Mouse (Mus musculus) skeletal muscle tissue, adult 2 months (tissue): ENCODE results near the gene Gm17571.
A peak's percentile ranks its signal among the peaks of the same experiment; 100 is the strongest.

Experiments
- DNase-seq: peaks from one replicate; pipeline ENCODE4 v3.0.0-alpha.2; 2012; ENCODE audit warnings: low read depth, low spot score

Gm17571 gene

DNA sequence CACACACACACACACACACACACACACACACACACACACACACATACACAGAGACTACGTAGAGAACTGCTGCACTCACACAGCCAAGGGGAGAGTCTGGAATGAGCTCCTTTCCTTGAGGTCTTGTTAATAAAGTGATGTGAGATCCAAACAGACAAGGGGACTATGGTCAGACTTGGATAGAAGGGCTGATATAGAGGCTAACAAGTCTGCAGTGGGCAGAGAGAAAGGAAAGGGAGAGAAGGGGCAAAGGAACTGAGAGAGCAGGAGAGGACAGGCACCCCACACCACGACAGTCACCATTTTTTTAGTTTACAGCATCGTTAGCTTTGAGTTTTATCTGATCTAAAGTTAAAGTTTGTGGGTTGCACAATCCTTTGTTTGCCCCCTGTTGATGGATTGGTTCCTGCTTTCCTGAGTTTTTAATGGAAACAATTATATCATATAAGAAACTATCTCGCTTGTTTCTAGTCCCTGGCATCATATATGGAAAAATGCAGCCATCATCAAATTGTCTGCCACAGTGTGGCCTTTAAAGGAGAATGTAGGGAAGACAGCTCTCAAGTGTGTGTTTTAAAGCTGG is at the start of gene Gm17571:
Gene Gm17571 (minus strand): TSS at position 51 of the 583 bp plus-strand sequence.
- no peak for DNase-seq

DNA sequence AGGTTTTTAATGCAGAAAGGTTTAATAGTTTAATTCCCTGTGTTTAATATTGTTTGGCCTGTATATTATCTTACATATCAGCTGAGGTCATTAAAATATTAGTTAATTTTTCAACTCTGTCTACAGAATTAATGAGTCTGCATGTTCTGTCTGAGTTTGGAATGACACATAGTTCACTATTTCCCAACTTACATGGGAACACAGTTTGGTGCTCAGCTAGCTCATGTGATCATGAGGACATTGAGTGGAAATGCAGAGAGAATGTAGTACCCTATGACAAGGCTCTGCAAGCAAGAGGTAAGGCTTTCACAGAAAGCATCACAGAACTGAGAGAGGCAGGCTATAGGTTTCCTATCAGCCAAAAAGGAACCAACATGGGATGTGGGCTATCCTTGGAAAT is 49.0 kb upstream of the Gm17571 start:
- no peak for DNase-seq

- DNase-seq = no peak
Observed at GRCm38 (mm10) chr9:13493746-13494145, 47.2 kb upstream of the Gm17571 start.

GRCm38 (mm10) chr9:13492807-13493206 is 46.3 kb upstream of the Gm17571 start:
- DNase-seq = no peak

- no peak for DNase-seq
Observed at GRCm38 (mm10) chr9:13491854-13492620, 45.5 kb upstream of the Gm17571 start.

DNA sequence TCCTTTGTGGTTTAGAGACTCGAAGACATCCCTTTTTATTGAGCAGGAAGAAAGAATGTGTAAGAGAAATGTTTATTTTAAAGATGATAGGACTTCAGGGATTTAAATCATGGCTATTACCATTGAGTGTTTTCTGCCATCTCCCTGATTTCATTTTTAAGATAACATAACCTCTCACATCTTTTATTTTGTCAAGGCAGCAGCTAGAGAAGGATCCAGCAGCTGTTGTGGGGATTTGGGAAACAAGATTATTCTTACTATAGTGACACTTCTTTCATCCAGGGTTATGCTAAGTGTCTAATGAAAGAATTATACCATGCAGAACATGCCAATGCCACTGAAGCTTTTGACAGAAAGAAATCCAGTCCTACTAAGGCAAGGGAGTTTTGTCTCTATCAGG is 44.6 kb upstream of the Gm17571 start:
- DNase-seq = no peak

- no peak for DNase-seq
Observed at GRCm38 (mm10) chr9:13485914-13486313, 39.4 kb upstream of the Gm17571 start.

DNA sequence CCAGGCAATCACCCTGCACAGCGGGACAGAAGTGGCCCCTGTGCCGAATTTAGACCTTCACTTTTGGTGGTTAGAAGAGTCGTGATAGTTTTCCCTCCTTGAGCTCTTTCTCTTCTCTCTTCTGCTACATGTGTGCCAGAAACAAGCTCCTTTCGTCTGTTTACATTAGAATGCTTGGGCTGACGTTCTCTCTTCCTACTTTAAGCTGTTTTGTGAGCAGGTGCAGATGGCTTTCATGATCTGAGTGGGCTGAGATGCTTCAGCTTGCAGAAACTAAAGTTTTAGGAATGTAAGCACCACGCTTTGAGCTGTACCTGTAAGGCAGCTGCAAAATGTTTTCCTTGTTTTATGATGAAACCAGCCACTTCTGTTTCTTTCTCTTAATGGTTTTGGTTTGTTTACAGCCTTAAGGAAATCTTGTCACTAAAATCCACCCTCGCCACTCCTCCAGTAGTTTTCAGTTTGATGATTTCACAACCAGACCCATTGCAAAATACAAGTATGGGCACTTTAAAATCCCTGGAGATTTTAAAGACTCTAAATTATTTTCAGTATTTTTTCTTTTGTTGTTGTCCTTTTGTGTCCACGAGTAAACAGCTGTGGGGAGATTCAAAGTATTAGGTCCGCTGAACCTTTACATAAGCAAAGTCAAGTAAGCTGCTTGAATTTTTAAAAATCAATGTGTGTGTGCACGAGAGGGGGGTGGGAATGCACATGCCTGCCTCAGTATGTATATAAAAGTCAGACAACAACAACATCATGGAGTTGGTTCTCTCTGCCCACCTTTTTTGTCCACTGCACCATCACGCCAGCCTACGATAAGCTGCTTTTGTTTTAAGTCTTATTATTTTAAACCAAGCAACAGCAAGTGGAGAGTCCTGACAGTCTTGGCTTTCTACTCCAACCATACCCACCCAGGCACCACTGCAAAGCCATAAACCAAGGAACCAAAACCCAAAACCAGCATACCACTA is 38.0 kb upstream of the Gm17571 start:
- DNase-seq = peak; percentile 30

DNA sequence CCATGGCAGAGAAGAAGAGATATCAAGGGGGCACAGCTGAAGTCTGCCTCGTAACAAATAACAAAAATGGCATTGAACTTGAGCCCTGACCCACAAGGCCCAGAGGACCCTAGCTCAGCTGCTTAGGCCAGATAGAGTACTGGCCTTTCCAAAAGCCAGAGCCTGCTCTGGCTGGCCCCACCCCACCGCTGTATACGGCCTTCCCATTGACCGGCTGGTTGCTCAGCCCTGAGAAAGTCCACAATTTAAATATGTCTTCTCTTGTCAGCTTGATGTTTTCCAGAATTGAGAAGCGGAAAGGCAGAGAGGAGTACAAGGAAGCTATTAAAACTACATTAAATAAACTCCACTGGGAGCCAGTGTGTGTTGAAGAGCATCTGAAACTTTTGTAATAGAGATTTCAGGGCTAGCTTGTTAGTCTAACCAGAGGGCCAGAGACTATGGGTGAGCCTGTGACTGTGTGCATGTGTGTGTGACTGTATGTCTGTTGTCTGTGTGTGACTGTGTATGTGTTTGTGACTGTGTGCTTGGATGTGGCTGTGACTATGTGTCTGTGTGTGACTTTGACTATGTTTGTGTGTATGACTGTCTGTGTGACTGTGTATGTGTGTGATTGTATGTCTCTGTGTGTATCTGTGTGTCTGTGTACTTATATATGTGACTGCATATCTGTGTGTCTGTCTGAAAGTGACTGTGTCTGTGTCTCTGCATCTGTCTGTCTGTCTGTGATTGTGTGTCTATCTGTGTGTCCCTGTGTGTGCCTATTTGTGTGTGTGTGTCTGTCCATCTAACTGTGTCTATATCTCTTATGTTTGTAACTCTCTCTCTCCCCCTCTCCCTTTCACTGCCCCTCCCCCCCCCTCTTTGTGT is 36.9 kb upstream of the Gm17571 start:
- no peak for DNase-seq

DNA sequence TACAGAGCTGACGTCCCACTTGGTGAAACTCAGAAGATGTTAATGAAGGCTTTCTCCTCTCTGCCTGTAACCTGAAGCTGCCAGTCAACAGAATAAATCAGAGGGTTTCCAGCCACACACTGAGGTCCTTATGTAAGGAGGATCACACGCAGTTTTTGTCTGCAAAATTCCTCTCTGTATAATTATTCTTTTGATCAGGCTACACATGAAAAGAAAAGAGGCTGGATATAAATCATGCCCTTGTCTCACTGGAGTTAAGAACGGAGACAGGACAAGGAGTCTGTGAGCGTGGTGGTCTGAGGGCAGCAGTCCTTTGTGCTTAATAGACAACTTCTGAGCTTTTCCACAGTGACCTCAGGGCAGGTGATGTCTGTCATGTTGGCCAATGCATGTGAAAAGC is 32.7 kb upstream of the Gm17571 start:
- DNase-seq = no peak

- no peak for DNase-seq
Observed at GRCm38 (mm10) chr9:13474951-13475350, 28.4 kb upstream of the Gm17571 start.

DNA sequence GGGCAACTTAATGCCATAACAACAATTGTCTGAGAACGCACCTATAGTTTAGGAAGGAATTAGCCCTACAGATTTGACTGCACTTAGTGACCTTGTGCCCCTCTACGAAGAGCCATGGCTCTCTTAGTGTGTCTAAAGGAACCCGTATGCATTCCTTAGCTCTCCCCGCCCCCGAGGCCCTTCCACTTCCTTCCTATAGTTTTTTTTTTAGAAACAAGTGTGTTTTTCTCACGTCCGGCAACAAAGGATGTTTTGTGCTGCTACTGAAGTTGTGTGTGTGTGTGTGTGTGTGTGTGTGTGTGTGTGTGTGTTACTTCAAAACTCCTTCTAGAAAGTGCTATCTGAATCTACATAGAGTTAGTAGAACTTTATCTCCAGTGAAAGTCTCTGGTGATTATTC is 23.5 kb upstream of the Gm17571 start:
- DNase-seq = no peak

DNA sequence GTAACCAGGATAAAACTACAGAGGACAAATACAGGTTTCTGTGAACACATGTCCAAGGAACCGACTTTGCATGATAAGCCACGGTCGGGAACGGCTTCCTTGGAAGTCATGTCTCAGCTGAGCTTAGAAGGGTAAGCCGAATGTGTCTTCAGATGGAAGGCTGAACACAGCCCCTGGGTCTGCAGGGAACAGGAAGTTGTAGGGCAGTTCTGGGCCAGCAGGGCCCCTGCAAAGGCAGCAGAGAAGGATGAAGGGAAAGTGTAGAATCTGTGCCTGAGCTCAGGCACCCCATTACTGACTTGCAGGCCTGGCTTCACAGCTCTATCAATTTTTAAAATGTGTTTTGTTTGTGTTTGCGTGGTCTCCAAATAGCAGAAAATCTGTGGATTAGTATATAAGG is 22.2 kb upstream of the Gm17571 start:
- no peak for DNase-seq

GRCm38 (mm10) chr9:13467745-13468144 is 21.2 kb upstream of the Gm17571 start:
- no peak for DNase-seq

GRCm38 (mm10) chr9:13466816-13467215 is 20.3 kb upstream of the Gm17571 start:
- DNase-seq = no peak

- peak; percentile 27 for DNase-seq
Observed at GRCm38 (mm10) chr9:13466351-13466750, 19.8 kb upstream of the Gm17571 start.

- DNase-seq = no peak
Observed at GRCm38 (mm10) chr9:13465358-13466020, 18.9 kb upstream of the Gm17571 start.

DNA sequence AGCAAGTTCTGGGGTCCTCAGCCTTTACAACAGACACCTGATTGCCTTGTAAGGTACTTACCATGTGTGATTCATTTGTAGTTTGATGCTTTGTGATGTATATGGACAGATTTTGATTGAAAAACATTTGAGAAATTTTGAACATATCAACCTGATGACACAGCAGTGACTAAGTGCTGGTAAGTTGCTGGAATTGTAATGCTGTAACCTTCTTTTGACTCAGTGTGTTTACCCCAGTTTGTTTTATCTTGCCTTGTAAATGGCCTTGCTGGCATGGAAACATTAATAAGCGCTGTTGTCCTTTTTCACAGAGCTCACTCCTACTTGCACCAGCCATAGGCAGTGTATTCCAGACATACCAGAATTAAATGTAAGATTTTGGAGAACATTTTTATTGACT is 14.4 kb upstream of the Gm17571 start:
- DNase-seq = no peak

DNA sequence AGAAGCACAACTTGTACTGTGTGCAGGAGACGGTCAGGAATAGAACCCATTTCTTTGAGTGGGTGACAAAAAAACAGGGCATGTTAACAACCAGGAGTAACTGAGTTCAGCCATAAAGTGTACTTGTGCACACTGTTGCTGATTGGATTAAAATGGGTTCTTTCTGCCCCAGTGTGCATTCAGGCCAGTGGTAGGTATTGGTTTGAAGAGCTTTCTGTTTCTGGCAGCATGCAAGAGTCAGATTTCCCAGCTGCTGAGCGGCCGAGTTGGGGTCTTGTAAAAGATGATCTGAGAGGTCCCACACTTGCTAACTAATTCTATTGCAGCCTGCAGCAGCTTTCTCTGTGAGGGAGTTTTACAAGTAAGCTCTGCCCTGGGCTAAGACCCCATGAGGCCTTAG is 13.5 kb upstream of the Gm17571 start:
- no peak for DNase-seq

GRCm38 (mm10) chr9:13459371-13459770 is 12.8 kb upstream of the Gm17571 start:
- DNase-seq = no peak

- no peak for DNase-seq
Observed at GRCm38 (mm10) chr9:13457774-13458173, 11.2 kb upstream of the Gm17571 start.
